Mouse (Mus musculus): ENCODE data around the gene Inca1. TPM values are rescaled to one million over a fixed set of nuclear protein-coding genes. Genes with fewer than 3 reads are reported as not detected.

Gene Inca1
- polyA plus RNA-seq, 1 experiment, result not detected

DNA sequence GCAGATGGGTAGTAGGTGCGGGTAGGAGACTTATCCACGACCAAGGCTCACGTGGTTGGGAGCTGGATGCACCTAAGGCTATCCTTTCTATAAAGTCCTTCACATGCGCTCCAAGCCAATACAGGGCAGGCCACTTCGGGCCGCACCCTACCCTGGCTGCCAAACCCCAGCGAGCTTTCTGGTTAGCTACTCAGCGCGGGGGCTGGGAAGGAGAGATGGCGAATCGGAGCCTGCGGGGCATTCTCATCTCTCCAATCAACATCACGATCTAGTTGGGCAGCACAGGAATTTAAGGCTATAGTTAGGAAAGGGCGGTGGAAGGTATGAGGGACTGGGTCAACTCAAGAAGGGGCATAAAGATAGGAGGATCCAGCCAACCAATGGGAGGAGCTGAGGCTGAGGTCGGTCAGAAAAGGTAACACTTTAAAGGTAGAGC, 31.6 kb downstream of the Inca1 start:
- Histone ChIP-seq H3K9me3 (ENCODE audit: control insufficient read depth, low read length) (no peaks in the 10 kb centered on the region), H3K36me3 (ENCODE audit: control insufficient read depth) (peaks cover 41% of the 10 kb centered on the region), H3K4me1 (ENCODE audit: control insufficient read depth) (peaks cover 55% of the 10 kb centered on the region), H3K27me3 (ENCODE audit: control insufficient read depth) (no peaks in the 10 kb centered on the region), H3K4me3 (replicated peaks) (peak overlapping the region; percentile 90)
- TF ChIP-seq GATA1 (IDR thresholded peaks at IDR 0.05; ENCODE audit: low read length) (no peak), TAL1 (IDR thresholded peaks at IDR 0.05; ENCODE audit: low read length) (no peak)

- peaks cover 55% of the 10 kb centered on the region for H3K4me1 ChIP-seq (ENCODE audit: control insufficient read depth)
- TF ChIP-seq GATA1 (IDR thresholded peaks at IDR 0.05; ENCODE audit: low read length) (no peak), TAL1 (IDR thresholded peaks at IDR 0.05; ENCODE audit: low read length) (no peak)
- H3K36me3 ChIP-seq (ENCODE audit: control insufficient read depth), result peaks cover 49% of the 10 kb centered on the region
- no peaks in the 10 kb centered on the region for H3K9me3 ChIP-seq (ENCODE audit: control insufficient read depth, low read length)
- H3K27me3 ChIP-seq (ENCODE audit: control insufficient read depth), result no peaks in the 10 kb centered on the region
- peak overlapping the region; percentile 90 for H3K4me3 ChIP-seq (replicated peaks)
Measured at GRCm38 (mm10) chr11:70667271-70668150, 32.4 kb downstream of the Inca1 start.

DNA sequence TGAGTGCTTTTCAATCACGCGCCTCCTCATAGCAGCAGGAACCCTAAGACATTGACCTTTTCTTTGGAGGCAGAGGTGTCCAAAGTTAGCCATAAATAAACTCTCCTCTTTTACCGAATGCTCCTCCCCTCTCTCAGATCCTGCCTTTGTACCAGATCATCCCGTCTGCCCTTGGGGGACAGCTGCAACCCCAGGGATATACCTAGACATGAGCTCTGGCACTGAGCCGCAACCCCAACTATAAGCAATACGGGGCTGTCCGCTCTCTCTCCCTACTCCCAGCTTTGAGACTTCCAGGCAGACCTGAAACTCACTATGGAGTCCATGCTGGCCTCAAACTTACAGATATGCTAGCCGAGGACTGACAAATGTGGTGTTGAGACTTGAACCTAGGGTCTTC, 33.3 kb downstream of the Inca1 start:
- Histone ChIP-seq H3K9me3 (ENCODE audit: control insufficient read depth, low read length) (no peaks in the 10 kb centered on the region), H3K4me1 (ENCODE audit: control insufficient read depth) (peaks cover 50% of the 10 kb centered on the region), H3K27me3 (ENCODE audit: control insufficient read depth) (no peaks in the 10 kb centered on the region), H3K4me3 (replicated peaks) (no peak overlapping the region), H3K36me3 (ENCODE audit: control insufficient read depth) (peaks cover 55% of the 10 kb centered on the region)
- TF ChIP-seq TAL1 (IDR thresholded peaks at IDR 0.05; ENCODE audit: low read length), result no peak
- TF ChIP-seq GATA1 (IDR thresholded peaks at IDR 0.05; ENCODE audit: low read length), result no peak

GRCm38 (mm10) chr11:70664741-70665140, 35.2 kb downstream of the Inca1 start:
- Histone ChIP-seq H3K4me3 (replicated peaks) (no peak overlapping the region), H3K4me1 (ENCODE audit: control insufficient read depth) (peaks cover 34% of the 10 kb centered on the region), H3K27me3 (ENCODE audit: control insufficient read depth) (no peaks in the 10 kb centered on the region), H3K36me3 (ENCODE audit: control insufficient read depth) (peaks cover 67% of the 10 kb centered on the region), H3K9me3 (ENCODE audit: control insufficient read depth, low read length) (no peaks in the 10 kb centered on the region)
- no peak for TF ChIP-seq GATA1 (IDR thresholded peaks at IDR 0.05; ENCODE audit: low read length)
- TF ChIP-seq TAL1 (IDR thresholded peaks at IDR 0.05; ENCODE audit: low read length), result no peak

DNA sequence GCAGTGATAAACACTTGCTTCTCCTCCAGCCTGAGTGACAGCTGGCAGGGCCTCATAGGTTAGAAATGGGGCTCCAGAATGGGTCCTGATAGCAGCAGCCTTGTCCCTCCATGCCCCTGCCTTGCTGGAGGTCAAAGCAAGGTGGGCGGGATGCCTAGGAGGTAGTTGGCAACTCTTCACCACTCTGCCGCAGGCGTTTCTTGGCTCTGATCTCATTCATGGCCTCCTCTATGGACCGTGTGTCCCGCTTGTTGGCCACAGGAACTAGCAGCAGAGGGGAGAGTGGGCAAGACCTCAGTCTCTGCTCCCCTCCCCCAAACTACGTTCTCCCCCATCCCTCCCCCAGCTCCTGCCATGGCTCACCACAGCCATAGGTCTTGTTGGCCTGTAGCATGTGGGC, 36.0 kb downstream of the Inca1 start:
- Histone ChIP-seq H3K9me3 (ENCODE audit: control insufficient read depth, low read length) (no peaks in the 10 kb centered on the region), H3K36me3 (ENCODE audit: control insufficient read depth) (peaks cover 67% of the 10 kb centered on the region), H3K4me1 (ENCODE audit: control insufficient read depth) (peaks cover 27% of the 10 kb centered on the region), H3K4me3 (replicated peaks) (no peak overlapping the region), H3K27me3 (ENCODE audit: control insufficient read depth) (no peaks in the 10 kb centered on the region)
- TF ChIP-seq TAL1 (IDR thresholded peaks at IDR 0.05; ENCODE audit: low read length) (no peak), GATA1 (IDR thresholded peaks at IDR 0.05; ENCODE audit: low read length) (no peak)

DNA sequence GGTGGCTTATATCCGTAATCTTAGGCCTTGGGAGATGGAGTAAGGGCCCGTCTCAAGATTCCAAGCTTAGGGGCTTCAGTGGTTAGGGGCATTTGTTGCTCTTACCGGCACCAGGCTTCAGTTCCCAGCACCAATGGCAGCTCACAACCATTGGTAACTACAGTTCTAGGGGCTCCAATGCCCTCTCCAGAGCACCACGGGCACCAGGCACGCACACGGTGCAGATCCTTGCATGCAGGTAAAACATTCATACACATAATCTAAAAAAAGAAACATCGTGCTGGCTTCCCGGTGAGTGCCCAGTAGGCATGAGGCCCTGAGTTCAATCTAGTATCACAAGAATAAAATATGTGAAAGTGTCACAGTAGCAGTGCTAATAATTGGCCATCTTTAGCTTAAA, 36.9 kb downstream of the Inca1 start:
- Histone ChIP-seq H3K27me3 (ENCODE audit: control insufficient read depth) (no peaks in the 10 kb centered on the region), H3K4me1 (ENCODE audit: control insufficient read depth) (peaks cover 23% of the 10 kb centered on the region), H3K4me3 (replicated peaks) (no peak overlapping the region), H3K9me3 (ENCODE audit: control insufficient read depth, low read length) (no peaks in the 10 kb centered on the region), H3K36me3 (ENCODE audit: control insufficient read depth) (peaks cover 67% of the 10 kb centered on the region)
- TF ChIP-seq TAL1 (IDR thresholded peaks at IDR 0.05; ENCODE audit: low read length), result no peak
- TF ChIP-seq GATA1 (IDR thresholded peaks at IDR 0.05; ENCODE audit: low read length), result no peak

DNA sequence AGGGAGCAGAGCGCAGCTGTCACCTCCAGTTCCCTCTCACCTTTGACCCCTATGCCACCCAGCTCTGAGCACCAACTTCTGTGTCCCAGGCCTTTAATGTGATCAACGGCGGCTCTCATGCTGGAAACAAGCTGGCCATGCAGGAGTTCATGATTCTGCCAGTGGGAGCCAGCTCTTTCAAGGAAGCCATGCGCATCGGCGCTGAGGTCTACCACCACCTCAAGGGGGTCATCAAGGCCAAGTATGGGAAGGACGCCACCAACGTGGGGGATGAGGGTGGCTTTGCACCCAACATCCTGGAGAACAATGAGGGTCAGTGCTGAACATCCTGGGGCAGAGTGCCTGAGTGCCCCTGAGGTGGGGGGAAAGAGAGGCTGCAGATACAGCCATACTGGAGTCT, 39.4 kb downstream of the Inca1 start:
- H3K27me3 ChIP-seq (ENCODE audit: control insufficient read depth), result peaks cover 15% of the 10 kb centered on the region
- H3K36me3 ChIP-seq (ENCODE audit: control insufficient read depth), result peaks cover 50% of the 10 kb centered on the region
- H3K4me1 ChIP-seq (ENCODE audit: control insufficient read depth), result peaks cover 22% of the 10 kb centered on the region
- H3K4me3 ChIP-seq (replicated peaks), result no peak overlapping the region
- no peaks in the 10 kb centered on the region for H3K9me3 ChIP-seq (ENCODE audit: control insufficient read depth, low read length)
- no peak for TF ChIP-seq TAL1 (IDR thresholded peaks at IDR 0.05; ENCODE audit: low read length)
- TF ChIP-seq GATA1 (IDR thresholded peaks at IDR 0.05; ENCODE audit: low read length), result no peak

DNA sequence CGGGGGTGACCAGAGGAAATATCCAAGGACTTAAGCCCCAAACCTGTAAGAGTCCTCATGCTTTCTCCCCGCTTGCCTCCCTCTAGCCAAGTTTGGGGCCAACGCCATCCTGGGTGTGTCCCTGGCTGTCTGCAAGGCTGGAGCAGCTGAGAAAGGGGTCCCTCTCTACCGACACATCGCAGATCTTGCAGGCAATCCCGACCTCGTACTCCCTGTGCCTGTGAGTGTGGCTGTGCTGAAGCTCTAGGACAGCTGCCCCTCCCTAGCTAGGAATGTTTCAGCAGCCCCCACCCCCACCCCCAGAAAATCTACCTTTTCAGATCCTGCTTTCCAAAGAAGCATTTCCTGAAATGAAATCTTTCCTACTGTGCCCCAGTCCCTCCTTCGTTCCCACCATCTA, 41.0 kb downstream of the Inca1 start:
- Histone ChIP-seq H3K27me3 (ENCODE audit: control insufficient read depth) (peaks cover 16% of the 10 kb centered on the region), H3K4me3 (replicated peaks) (no peak overlapping the region), H3K9me3 (ENCODE audit: control insufficient read depth, low read length) (no peaks in the 10 kb centered on the region), H3K36me3 (ENCODE audit: control insufficient read depth) (peaks cover 34% of the 10 kb centered on the region), H3K4me1 (ENCODE audit: control insufficient read depth) (peaks cover 30% of the 10 kb centered on the region)
- no peak for TF ChIP-seq GATA1 (IDR thresholded peaks at IDR 0.05; ENCODE audit: low read length)
- TF ChIP-seq TAL1 (IDR thresholded peaks at IDR 0.05; ENCODE audit: low read length), result no peak

GRCm38 (mm10) chr11:70658521-70658920, 41.4 kb downstream of the Inca1 start:
- H3K4me1 ChIP-seq (ENCODE audit: control insufficient read depth), result peaks cover 32% of the 10 kb centered on the region
- H3K36me3 ChIP-seq (ENCODE audit: control insufficient read depth), result peaks cover 30% of the 10 kb centered on the region
- H3K9me3 ChIP-seq (ENCODE audit: control insufficient read depth, low read length), result no peaks in the 10 kb centered on the region
- TF ChIP-seq TAL1 (IDR thresholded peaks at IDR 0.05; ENCODE audit: low read length) (no peak), GATA1 (IDR thresholded peaks at IDR 0.05; ENCODE audit: low read length) (no peak)
- no peak overlapping the region for H3K4me3 ChIP-seq (replicated peaks)
- H3K27me3 ChIP-seq (ENCODE audit: control insufficient read depth), result peaks cover 16% of the 10 kb centered on the region

Data from erythroblast, embryonic 14.5 days (primary cell).